Mouse (Mus musculus) heart, embryonic 14.5 days (tissue): ENCODE results near the gene Spg7. TPM values are rescaled to one million over a fixed set of nuclear protein-coding genes. Genes with fewer than 3 reads are reported as not detected.
A peak's percentile ranks its signal among the peaks of the same experiment; 100 is the strongest.
"Not testable (repeated sequence)": the region's sequence is repeated elsewhere in the genome, so short reads cannot be mapped to it uniquely, and the experiment has no call there.

Experiments used
- ATAC-seq: fragments of 200-750 bp; cut with Nextera tagmentation; 2 replicates; pipeline ENCODE4 v1.8.0; 2017; ENCODE audit warnings: low read depth, moderate TSS enrichment; ENCODE audit not compliant: insufficient number of reproducible peaks, insufficient read depth, low FRiP score
- H3K27ac ChIP-seq, 2 experiments: fragments of 200-500 bp in 1 of 2; fragments of 300-500 bp in 1 of 2; sonication (generic) in 1 of 2; replicated peaks in 1 of 2; 2 replicates each; pipeline ENCODE4 v1.5.1; 2012 to 2014; ENCODE audit warnings: low read depth in 2 of 2, low read length in 2 of 2, control low read depth in 1 of 2, mild to moderate bottlenecking in 1 of 2, mixed read lengths in 1 of 2; ENCODE audit not compliant: control insufficient read depth in 1 of 2, insufficient read depth in 1 of 2
- H3K27me3 ChIP-seq: fragments of 300-500 bp; sonication (generic); 2 replicates; pipeline ENCODE4 v1.6.1; 2014; ENCODE audit warnings: mild to moderate bottlenecking, low read length, control low read depth; ENCODE audit not compliant: control insufficient read depth, insufficient read depth
- H3K36me3 ChIP-seq: fragments of 300-500 bp; sonication (generic); 2 replicates; pipeline ENCODE4 v1.6.1; 2014; ENCODE audit warnings: mild to moderate bottlenecking, control low read depth, low read length, mixed read lengths; ENCODE audit not compliant: control insufficient read depth, insufficient read depth
- H3K4me1 ChIP-seq, 2 experiments: fragments of 200-500 bp in 1 of 2; fragments of 300-500 bp in 1 of 2; sonication (generic) in 1 of 2; 2 replicates each; pipeline ENCODE4 v1.6.1; 2012 to 2014; ENCODE audit warnings: low read length in 2 of 2, control low read depth in 1 of 2, mixed read lengths in 1 of 2; ENCODE audit not compliant: control insufficient read depth in 2 of 2, insufficient read depth in 2 of 2
- H3K4me2 ChIP-seq: fragments of 300-500 bp; sonication (generic); 2 replicates; pipeline ENCODE4 v1.6.1; 2014; ENCODE audit warnings: mild to moderate bottlenecking, low read length
- H3K4me3 ChIP-seq, 2 experiments: fragments of 200-500 bp in 1 of 2; fragments of 300-500 bp in 1 of 2; sonication (generic) in 1 of 2; 2 replicates each; pipeline ENCODE4 v1.5.1; 2012 to 2014; ENCODE audit warnings: low read length in 2 of 2, mild to moderate bottlenecking in 2 of 2, control low read depth in 1 of 2, low read depth in 1 of 2, moderate library complexity in 1 of 2; ENCODE audit not compliant: control insufficient read depth in 1 of 2, insufficient read depth in 1 of 2
- H3K9ac ChIP-seq: fragments of 300-500 bp; sonication (generic); 2 replicates; pipeline ENCODE4 v1.6.1; 2014; ENCODE audit warnings: mild to moderate bottlenecking, low read length
- H3K9me3 ChIP-seq: fragments of 300-500 bp; sonication (generic); 2 replicates; pipeline ENCODE4 v1.6.1; 2016; ENCODE audit warnings: low read length, control low read depth; ENCODE audit not compliant: control insufficient read depth
- WGBS: fragments of 180-500 bp; shearing (Covaris S2); extraction: QIAGEN DNeasy Blood & Tissue Kit; methylation state at CpG from one replicate; pipeline ENCODE4 v1.1.7; 2014; 5-methylcytosine and 5-hydroxymethylcytosine counted together
- polyA plus RNA-seq: library from polyadenylated mRNA; unstranded; fragments of >200 nt; fragmentation: Nextera tagmentation; extraction: Ambion mirVana; gene quantifications from 2 replicates; pipeline ENCODE4 v1.2.1, GENCODE M21; 2014

The Spg7 gene
- polyA plus RNA-seq, 1 experiment from 2014 or later: 64.7 TPM

DNA sequence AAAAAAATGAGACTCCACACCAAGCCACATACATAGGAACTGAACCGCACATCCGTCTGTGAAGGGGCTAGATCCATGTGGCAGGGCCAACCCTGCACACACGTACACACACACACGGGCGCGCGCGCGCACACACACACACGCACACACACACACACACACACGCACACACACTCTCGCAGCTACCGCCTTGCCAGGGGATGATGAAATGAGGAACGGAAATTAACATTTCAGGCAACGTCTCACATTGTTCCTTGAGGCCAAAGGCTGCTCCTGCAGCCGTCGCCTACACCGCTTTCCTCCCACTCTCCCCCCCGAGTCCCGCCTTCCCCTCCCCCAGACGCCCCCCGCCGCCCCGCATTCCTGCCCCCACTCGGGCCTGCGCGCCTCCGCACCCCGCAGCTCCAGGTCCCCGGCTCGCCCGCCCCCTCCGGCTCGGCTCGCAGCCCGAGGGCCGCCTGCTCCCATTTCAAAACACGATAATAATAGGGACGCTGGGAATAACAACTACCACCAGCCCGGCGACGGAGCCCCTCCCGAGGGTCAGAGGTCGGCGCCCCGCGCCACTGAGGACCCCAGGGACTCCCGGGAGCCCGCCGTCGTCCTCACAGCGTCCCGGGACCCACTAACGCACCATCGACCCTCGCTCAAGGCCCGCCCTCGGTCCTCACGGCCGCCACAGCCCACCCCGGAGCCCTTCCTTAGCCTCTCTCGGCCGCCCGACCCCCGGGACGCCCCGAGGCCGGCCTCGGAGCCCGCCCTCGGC, 21.6 kb upstream of the Spg7 start:
- no peak for ATAC-seq

DNA sequence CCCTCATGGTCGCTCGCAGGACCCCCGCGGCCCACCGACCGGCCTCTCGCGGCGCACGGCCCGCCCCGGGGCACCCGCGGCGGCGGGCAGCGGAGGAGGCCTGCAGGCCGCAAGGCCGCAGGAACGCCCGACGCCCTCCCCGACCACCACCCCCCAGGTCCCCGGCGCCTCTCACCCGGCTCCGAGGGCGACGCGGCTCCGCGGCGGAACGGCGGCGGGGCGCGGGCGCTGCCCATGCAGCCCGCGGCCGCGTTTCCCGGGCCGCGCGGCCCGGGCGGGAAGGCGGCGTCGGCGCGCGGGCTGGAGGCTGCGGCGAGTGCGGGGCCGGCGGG, 21.0 kb upstream of the Spg7 start:
- WGBS: under 1% methylated on average over 49 of the region's 60 CpGs

More for the DNA sequence above, 21.6 kb upstream of the Spg7 start:
- peak overlapping the region; percentile 86 to 99 for H3K27ac ChIP-seq
- under 1% methylated on average over 51 of the region's 71 CpGs for WGBS
- peak overlapping the region; percentile 100 for H3K9ac ChIP-seq
- H3K27me3 ChIP-seq: no peaks in the 10 kb centered on the region
- H3K4me1 ChIP-seq: peaks cover 6 to 50% of the 10 kb centered on the region in 2 experiments
- peak overlapping the region; percentile 96 to 99 for H3K4me3 ChIP-seq
- no peaks in the 10 kb centered on the region for H3K9me3 ChIP-seq
- peak overlapping the region; percentile 88 for H3K4me2 ChIP-seq
- 0 out of 2 replicates have a peak, but pooled peaks cover 6% of the 10 kb centered on the region for H3K36me3 ChIP-seq

DNA sequence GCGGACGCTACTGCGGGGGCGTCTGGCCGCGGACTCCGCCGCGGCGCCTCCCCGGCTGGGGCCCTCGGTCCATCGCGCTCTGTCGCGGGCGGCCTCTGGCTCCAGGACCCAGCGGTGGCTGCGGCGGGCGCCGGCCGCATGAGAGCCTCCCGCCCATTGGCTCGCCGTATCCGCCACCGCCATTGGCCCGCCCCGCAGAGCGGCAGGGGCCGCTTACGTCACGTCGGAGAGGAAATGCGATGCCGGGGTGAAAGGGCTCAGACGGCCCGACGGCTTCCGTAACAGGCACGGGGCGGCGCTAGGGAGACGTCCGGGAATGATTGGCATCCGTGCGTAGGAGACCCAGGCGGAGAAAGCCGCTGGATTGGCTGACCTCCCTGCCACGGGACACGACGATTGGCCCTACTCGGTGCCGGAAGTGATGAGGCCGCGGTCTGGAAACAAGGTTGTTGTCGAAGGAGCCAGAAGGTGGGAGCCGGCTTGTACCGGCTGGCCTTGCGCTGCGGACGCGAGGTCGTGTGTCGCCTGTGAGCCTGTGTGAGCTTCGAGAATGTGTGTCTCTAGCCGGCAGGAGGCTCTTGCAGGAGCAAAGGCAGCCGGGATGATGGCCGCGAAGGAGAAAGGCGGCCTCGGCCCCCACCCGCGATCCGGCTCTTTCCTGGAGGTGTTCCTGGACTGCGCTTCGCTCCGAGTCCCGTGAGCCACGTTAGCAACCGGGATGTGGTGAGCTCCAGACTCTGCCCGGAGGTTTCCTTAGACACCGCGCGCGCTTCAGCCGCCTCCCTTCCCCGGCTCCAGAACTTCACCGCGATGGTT, 20.4 kb upstream of the Spg7 start, which contains the start of gene Ankrd11:
Gene Ankrd11 (minus strand): TSS at position 120 of the 816 bp plus-strand sequence.
- Histone ChIP-seq H3K4me2 (peak within 1 kb of the TSS; percentile 88), H3K9ac (peak within 1 kb of the TSS; percentile 100), H3K27me3 (no peaks in the 10 kb centered on the region), H3K36me3 (0 out of 2 replicates have a peak, but pooled peaks cover 6% of the 10 kb centered on the region), H3K27ac (peak within 1 kb of the TSS; percentile 97 to 99), H3K4me3 (peak within 1 kb of the TSS; percentile 96 to 99), H3K4me1 (peaks cover 6 to 41% of the 10 kb centered on the region in 2 experiments), H3K9me3 (no peaks in the 10 kb centered on the region)
- 1% methylated on average over 90 of the region's 91 CpGs for WGBS
- ATAC-seq: peak; percentile 97

More for the DNA sequence above, 21.0 kb upstream of the Spg7 start:
- peak overlapping the region; percentile 96 to 99 for H3K4me3 ChIP-seq
- no peaks in the 10 kb centered on the region for H3K9me3 ChIP-seq
- H3K4me1 ChIP-seq: peaks cover 6 to 47% of the 10 kb centered on the region in 2 experiments
- H3K9ac ChIP-seq: peak overlapping the region; percentile 100
- peak overlapping the region; percentile 86 to 99 for H3K27ac ChIP-seq
- 0 out of 2 replicates have a peak, but pooled peaks cover 6% of the 10 kb centered on the region for H3K36me3 ChIP-seq
- no peak for ATAC-seq
- no peaks in the 10 kb centered on the region for H3K27me3 ChIP-seq
- peak overlapping the region; percentile 88 for H3K4me2 ChIP-seq

DNA sequence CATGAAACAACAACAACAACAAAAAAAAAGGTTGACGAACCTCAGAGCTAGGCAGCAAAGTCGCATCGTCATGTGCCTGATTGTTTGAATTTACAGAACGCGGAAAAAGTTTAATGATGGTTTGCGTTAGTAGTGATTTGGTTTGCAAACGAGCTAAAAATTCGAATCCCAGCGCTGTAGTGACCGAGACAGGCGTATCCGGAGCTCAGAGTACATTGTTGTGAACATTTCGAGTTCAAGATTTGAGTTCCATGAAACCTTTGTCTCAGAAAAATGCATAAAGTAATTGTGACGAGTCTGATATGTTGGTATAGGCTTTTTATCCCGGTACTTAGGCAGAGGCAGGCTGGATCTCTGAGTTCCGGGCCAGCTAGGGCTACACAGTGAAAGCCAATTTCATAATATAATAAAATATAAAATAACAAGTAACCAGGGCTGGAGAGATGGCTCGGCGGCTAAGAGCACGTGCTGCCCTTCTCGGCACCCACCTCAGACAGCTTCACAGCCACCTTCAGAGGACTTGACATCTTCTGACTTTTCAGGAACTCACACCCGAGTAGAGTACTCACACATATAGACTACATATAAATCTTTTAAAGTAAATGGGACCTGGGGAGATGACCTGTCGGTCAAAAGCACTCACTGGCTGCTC, 19.6 kb upstream of the Spg7 start:
- Histone ChIP-seq H3K36me3 (0 out of 2 replicates have a peak, but pooled peaks cover 6% of the 10 kb centered on the region), H3K9me3 (no peaks in the 10 kb centered on the region), H3K4me1 (peaks cover 4 to 38% of the 10 kb centered on the region in 2 experiments; a peak in 3 of 4 replicates), H3K27ac (peak overlapping the region; percentile 97 to 99), H3K27me3 (no peaks in the 10 kb centered on the region), H3K4me3 (peak overlapping the region; percentile 84 to 99), H3K9ac (peak overlapping the region; percentile 90), H3K4me2 (peak overlapping the region; percentile 80)
- no peak for ATAC-seq
- 14% methylated on average over 22 of the region's 22 CpGs for WGBS

DNA sequence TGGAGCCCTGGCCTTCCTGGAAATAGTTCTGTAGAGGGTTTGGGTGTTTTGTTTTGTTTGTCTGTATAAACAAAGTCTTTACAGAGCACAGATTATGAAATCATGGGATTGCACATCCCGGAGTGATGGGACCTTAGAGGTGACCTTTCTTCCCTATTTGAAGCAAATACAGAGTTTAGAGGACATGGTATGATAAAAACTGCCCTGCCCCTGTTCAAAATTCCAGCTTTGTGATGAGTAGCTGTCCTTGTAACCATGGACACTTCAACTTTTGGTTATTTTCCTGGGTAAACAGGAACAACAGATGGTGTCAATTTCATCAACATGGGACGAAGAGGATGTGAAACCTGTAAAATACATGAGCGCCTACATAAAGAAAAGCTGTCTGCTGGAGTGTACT, 18.8 kb upstream of the Spg7 start:
- H3K9me3 ChIP-seq: no peaks in the 10 kb centered on the region
- no peak overlapping the region for H3K27ac ChIP-seq
- H3K36me3 ChIP-seq: 0 out of 2 replicates have a peak, but pooled peaks cover 6% of the 10 kb centered on the region
- H3K9ac ChIP-seq: no peak overlapping the region
- no peak overlapping the region for H3K4me3 ChIP-seq
- H3K4me1 ChIP-seq: peaks cover 4 to 30% of the 10 kb centered on the region in 2 experiments; a peak in 2 of 4 replicates
- H3K4me2 ChIP-seq: no peak overlapping the region
- no peaks in the 10 kb centered on the region for H3K27me3 ChIP-seq
- WGBS: 87% methylated on average over 3 of the region's 3 CpGs
- ATAC-seq: no peak

DNA sequence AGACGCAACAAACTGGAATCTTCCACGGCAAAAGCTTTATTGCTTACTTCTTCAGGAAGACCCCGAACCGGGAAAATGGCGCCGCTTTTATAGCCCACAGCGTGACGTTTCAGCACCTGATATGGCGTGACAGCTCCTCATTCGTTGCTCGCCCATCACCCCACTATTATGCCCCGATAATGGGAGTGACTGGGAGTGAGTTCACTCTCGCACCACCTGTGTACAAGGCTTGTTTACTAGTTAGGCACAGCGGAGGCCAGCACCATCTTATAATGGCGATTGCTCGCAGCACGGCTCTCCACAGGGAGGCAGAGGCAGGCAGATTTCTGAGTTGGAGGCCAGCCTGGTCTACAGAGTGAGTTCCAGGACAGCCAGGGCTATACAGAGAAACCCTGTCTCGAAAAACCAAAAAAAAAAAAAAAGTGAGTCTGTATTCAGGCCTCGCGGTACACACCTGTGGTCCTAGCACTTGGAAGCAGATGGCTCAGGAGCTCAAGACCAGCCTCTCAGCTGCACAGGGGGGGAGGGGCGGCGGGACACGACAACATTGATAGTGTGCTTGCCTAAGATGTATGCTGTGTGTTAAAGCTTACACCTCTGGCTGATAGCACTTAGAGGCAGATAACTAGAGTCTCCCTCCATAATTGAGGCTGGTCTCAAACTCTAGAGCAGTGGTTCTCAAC, 17.9 kb upstream of the Spg7 start:
- ATAC-seq, H3K4me2 ChIP-seq, H3K4me3 ChIP-seq, H3K27ac ChIP-seq, H3K9ac ChIP-seq, H3K9me3 ChIP-seq, H3K27me3 ChIP-seq, H3K36me3 ChIP-seq: not testable (repeated sequence)
- 91% methylated on average over 22 of the region's 23 CpGs for WGBS
- peaks cover 2 to 21% of the 10 kb centered on the region in 2 experiments; a peak in 2 of 4 replicates for H3K4me1 ChIP-seq
